Mouse (Mus musculus) megakaryocyte, embryonic 14.5 days (primary cell): ENCODE measurements around the gene Setd1a.

Experiments
- FLI1 ChIP-seq: IDR thresholded peaks from 2 replicates; pipeline ENCODE4 v1.6.1; 2012; ENCODE audit warnings: low read length, inconsistent platforms, mixed read lengths
- GATA1 ChIP-seq: IDR thresholded peaks from 3 replicates; pipeline ENCODE4 v1.6.1; 2012; ENCODE audit warnings: mixed read lengths, low read length, inconsistent platforms, borderline replicate concordance

DNA sequence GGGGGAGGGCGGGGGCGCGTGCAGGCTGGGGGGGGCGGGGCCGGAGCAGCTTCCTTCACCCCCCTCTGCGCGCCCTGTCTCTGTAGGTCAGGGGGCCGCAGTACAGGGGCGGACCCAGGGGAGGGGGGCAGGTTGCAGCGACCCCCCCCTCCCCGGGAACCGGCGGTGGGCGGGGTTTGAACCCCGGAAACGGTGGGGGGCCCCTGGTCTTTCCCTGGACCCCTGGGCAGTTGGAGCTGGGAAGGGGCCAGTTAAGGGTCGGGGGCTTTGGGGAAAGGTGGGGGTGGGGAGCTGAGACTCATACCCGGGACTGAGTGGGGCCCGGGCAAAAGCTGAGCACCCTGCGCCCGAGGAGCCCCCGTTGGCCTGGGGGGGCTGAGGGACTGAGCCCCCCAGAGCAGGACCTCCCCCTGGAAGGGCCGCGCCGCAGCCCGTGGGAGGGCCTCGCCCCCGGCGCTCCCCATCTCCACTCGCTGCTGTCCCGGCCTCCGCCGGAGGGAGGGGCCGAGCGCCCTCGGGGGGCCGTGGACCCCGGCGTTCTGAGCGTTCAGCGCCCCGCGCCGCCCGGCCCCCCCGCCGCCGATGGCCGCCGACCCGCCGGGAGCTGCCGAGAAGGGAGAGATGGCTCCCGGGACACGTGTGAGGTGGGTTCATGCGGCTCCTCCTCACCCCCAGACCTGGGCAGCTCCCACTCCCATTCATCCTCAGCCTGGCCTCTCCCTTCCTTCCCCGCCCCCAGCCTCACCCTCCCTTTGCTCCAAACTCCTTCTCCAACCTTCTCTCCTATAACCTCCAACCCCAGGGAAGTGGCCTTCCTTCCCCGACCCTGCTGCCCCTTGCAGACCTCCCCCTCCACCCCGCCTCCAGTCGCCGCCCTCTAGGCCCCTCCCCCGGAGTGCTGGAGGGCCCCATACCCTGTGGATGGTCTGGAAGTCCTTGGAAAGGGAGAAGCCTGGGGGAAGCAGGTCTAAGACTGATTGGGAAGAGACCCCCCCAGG, 29.7 kb upstream of the Setd1a start:
- TF ChIP-seq GATA1 (no peak), FLI1 (no peak)
